15 mouse cellular contexts compared by ENCODE assay signal in genomic region chr3:136704515-136705247, GRCm38 (mm10). TPM values are rescaled to one million over a fixed set of nuclear protein-coding genes. Genes with fewer than 3 reads are reported as not detected.
A peak's percentile ranks its signal among the peaks of the same experiment; 100 is the strongest.
DNase-seq lines count a peak whose midpoint lies in the region; ATAC-seq lines count a peak whose summit lies in the region.
"Had no signal": no experiment of that assay in that cellular context is flagged by ENCODE, and none has a peak within 500 bp of the region (broad histone marks: within the 10 kb centered on the region; RNA-seq: fewer than 3 reads in every experiment).

No protein-coding gene starts in this region.

- peaks cover 7% of the 10 kb centered on the region; the same call in 1 of the 2 replicates for H3K4me1 ChIP-seq in intestine, embryonic 16.5 days (ENCODE audit: control insufficient read depth, insufficient read depth, low read length)
- H3K4me1 ChIP-seq in intestine, embryonic 15.5 days (replicated peaks), result 0 out of 2 replicates have a peak, but pooled peaks cover 3% of the 10 kb centered on the region
- H3K4me1 ChIP-seq in limb, embryonic 15.5 days, result peaks cover 11% of the 10 kb centered on the region; the same call in 1 of the 2 replicates

- H3K27me3 ChIP-seq in intestine, embryonic 16.5 days (replicated peaks; ENCODE audit: control insufficient read depth, insufficient read depth, low read length), result no peaks in the 10 kb centered on the region
- no peaks in the 10 kb centered on the region for H3K27me3 ChIP-seq in intestine, embryonic 15.5 days (replicated peaks)
- H3K27me3 ChIP-seq in limb, embryonic 15.5 days, result no peaks in the 10 kb centered on the region
- H3K27me3 ChIP-seq: embryonic facial prominence, embryonic 12.5 days; forebrain, embryonic 13.5 days; midbrain, embryonic 12.5 days had no signal

- 59% methylated on average over 12 of the region's 12 CpGs for WGBS in intestine, embryonic 16.5 days
- 54% methylated on average over 12 of the region's 12 CpGs for WGBS in intestine, embryonic 15.5 days
- WGBS in limb, embryonic 15.5 days, result 43% methylated on average over 12 of the region's 12 CpGs

- no peaks in the 10 kb centered on the region for H3K9me3 ChIP-seq in intestine, embryonic 16.5 days (ENCODE audit: control insufficient read depth, low read length)
- H3K9me3 ChIP-seq in intestine, embryonic 15.5 days, result no peaks in the 10 kb centered on the region
- H3K9me3 ChIP-seq in limb, embryonic 15.5 days, result no peaks in the 10 kb centered on the region
- H3K9me3 ChIP-seq: embryonic facial prominence, embryonic 12.5 days; forebrain, embryonic 13.5 days; midbrain, embryonic 12.5 days had no signal

- H3K4me2 ChIP-seq in intestine, embryonic 16.5 days (ENCODE audit: low read depth, low read length), result no peak overlapping the region
- no peak overlapping the region for H3K4me2 ChIP-seq in intestine, embryonic 15.5 days (replicated peaks)
- H3K4me2 ChIP-seq in limb, embryonic 15.5 days, result no peak overlapping the region
- H3K4me2 ChIP-seq: embryonic facial prominence, embryonic 12.5 days; forebrain, embryonic 13.5 days; midbrain, embryonic 12.5 days had no signal

- H3K4me3 ChIP-seq in intestine, embryonic 16.5 days (ENCODE audit: low read length), result no peak overlapping the region
- H3K4me3 ChIP-seq in intestine, embryonic 15.5 days (replicated peaks), result no peak overlapping the region
- no peak overlapping the region for H3K4me3 ChIP-seq in limb, embryonic 15.5 days
- H3K4me3 ChIP-seq: embryonic facial prominence, embryonic 12.5 days; forebrain, embryonic 13.5 days; midbrain, embryonic 12.5 days had no signal

- H3K36me3 ChIP-seq in intestine, embryonic 16.5 days (ENCODE audit: control insufficient read depth, insufficient read depth, low read length), result no peaks in the 10 kb centered on the region
- H3K36me3 ChIP-seq in intestine, embryonic 15.5 days, result no peaks in the 10 kb centered on the region
- no peaks in the 10 kb centered on the region for H3K36me3 ChIP-seq in limb, embryonic 15.5 days
- H3K36me3 ChIP-seq: embryonic facial prominence, embryonic 12.5 days; midbrain, embryonic 12.5 days had no signal

- peak; percentile 44 for DNase-seq in embryo, embryonic 11 days
- no peak for DNase-seq in embryo, embryonic 10 days (ENCODE audit: low spot score)
- DNase-seq in ZHBTc4 (ENCODE audit: low read depth, low spot score), result peak; percentile 20
- DNase-seq in urinary bladder, postnatal 25 days (ENCODE audit: low spot score), result no peak
- no peak for DNase-seq in spleen, postnatal 36 days (ENCODE audit: low spot score in 2 of 2)
- DNase-seq: cerebellum, adult 11 months; gastrocnemius, postnatal 10 days; left cerebral cortex, postnatal 4 days; liver, postnatal 0 days had no signal

- no peak overlapping the region for H3K9ac ChIP-seq in intestine, embryonic 16.5 days (ENCODE audit: low read depth, low read length)
- H3K9ac ChIP-seq in intestine, embryonic 15.5 days, result no peak overlapping the region
- H3K9ac ChIP-seq in limb, embryonic 15.5 days, result no peak overlapping the region
- H3K9ac ChIP-seq: embryonic facial prominence, embryonic 12.5 days; forebrain, embryonic 13.5 days; liver, postnatal 0 days; midbrain, embryonic 12.5 days had no signal

- H3K27ac ChIP-seq in intestine, embryonic 16.5 days (ENCODE audit: low read length), result no peak overlapping the region
- no peak overlapping the region for H3K27ac ChIP-seq in intestine, embryonic 15.5 days
- 0 out of 2 replicates have a peak overlapping the region, but pooled peaks have one; percentile 18 for H3K27ac ChIP-seq in limb, embryonic 15.5 days
- H3K27ac ChIP-seq: embryonic facial prominence, embryonic 12.5 days; forebrain, embryonic 13.5 days; midbrain, embryonic 12.5 days had no signal

- 0 out of 2 replicates have a peak, but pooled peaks have one; percentile 49 for ATAC-seq in intestine, embryonic 16.5 days
- ATAC-seq in intestine, embryonic 15.5 days, result no peak
- ATAC-seq in limb, embryonic 15.5 days (ENCODE audit: insufficient number of reproducible peaks, low FRiP score, low TSS enrichment, low read depth), result no peak
- ATAC-seq: forebrain, embryonic 13.5 days; liver, postnatal 0 days had no signal

RNA-seq across cellular contexts. Expression of gene Ppp3ca, which starts 34.8 kb away (rescaled TPM):
- polyA plus RNA-seq in intestine, embryonic 16.5 days (2015; fragmentation: Nextera tagmentation; extraction: Ambion mirVana), result 33.6 and 35.0 TPM in 2 replicates
- 43.8 and 47.5 TPM in 2 replicates for polyA plus RNA-seq in intestine, embryonic 15.5 days (2015; fragmentation: Nextera tagmentation; extraction: Ambion mirVana)
- 55.4 and 60.8 TPM in 2 replicates for polyA plus RNA-seq in limb, embryonic 15.5 days (2015; fragmentation: Nextera tagmentation; extraction: Ambion mirVana)

Comparison
In these comparisons a context has a peak if more than half of its experiments do, and no peak if none do; other contexts are left out.
1. DNase-seq: peak in embryo, embryonic 11 days (single experiment) and ZHBTc4 (single experiment); none in embryo, embryonic 10 days (single experiment), urinary bladder, postnatal 25 days (single experiment) and spleen, postnatal 36 days (0 of 2).